Mouse (Mus musculus) frontal cortex, postnatal 25 days (tissue): ENCODE measurements around the gene Ndufb4.
A peak's percentile ranks its signal among the peaks of the same experiment; 100 is the strongest.

Experiments used
- DNase-seq, 2 experiments: peaks; one replicate each; pipeline ENCODE4 v3.0.0; 2022; ENCODE audit warnings: low spot score in 2 of 2

The Ndufb4 gene

GRCm38 (mm10) chr16:37636107-37636506 is 18.1 kb downstream of the Ndufb4 start:
- peak in 1 of 2 experiments; percentile 41 for DNase-seq

DNA sequence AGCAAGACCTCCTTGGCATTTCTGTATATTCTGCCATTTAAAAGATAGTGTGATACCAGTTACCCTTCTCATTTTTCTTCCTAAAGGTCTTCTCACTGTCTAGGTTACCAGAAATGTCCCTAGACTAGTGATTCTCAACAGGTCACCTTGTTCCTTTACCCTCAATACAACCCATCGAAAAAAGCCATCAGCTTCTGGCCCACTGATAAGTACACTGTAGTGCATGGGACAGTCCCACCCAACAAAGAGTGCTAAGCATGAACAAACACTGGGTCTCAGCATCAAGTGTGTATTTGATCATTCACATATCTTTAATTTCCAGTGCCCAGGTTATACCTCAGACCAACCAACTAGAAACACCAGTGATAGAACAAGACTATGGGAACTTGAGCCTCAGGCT is 19.2 kb downstream of the Ndufb4 start:
- DNase-seq = no peak

GRCm38 (mm10) chr16:37634578-37634977 is 19.7 kb downstream of the Ndufb4 start:
- DNase-seq = no peak

DNA sequence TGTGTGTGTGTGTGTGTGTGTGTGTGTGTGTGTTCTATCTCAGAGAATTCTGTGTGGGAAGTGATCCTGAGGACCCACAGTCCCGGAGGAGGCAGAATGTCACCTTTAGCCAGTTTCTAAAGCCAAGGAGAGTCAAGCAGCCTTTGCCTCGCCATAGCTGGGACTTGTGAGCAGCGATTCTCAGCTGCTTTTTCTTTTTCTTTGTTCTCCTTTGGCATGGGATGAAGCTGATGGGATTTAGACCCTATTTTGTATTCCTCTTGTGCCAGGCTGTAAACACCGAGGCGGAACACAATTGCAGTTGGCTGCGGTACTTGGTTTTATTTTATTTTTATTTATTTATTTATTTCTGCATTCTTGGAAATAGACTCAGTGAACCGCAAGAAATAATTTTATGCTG is 25.2 kb downstream of the Ndufb4 start:
- no peak for DNase-seq

DNA sequence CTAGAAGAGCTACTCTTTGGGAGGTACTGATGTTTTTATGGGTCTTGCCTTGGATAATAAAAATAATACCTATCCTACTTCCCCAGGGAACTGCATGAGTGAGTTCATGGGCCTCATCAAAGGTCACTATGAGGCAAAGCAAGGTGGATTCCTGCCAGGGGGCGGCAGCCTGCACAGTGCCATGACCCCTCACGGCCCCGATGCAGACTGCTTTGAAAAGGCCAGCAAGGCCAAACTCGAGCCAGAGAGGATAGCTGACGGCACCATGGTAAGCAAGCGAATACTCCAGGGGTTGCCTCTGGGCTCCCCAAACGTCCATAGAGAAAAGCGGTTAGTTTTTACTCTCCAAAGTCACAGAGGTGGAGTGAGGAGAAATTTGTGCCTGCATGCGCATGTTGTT is 25.9 kb downstream of the Ndufb4 start:
- no peak for DNase-seq

- DNase-seq = no peak
These were observed 27.8 kb downstream of the Ndufb4 start for GRCm38 (mm10) chr16:37626388-37626949.

DNA sequence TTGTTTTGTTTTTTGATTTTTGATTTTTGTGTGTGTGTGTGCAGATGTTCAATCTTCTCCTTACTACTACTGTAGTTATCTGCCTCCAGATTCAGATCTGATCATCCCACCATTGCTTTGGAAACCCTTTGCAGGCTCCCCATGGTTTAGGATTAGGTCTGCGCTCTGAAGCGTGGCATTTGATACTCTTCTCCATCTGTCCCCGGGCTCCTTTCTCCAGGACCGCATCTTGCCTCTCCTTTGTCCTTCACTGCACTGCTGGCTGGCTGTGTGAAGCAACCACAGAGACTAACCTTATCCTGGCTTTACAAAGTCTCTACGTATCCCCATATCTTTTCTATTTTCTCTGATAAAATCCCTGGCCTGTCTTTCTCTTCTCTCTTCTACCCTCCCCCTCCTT is 31.3 kb downstream of the Ndufb4 start:
- DNase-seq = no peak

- no peak for DNase-seq
These were observed 31.9 kb downstream of the Ndufb4 start for GRCm38 (mm10) chr16:37622403-37622802.

DNA sequence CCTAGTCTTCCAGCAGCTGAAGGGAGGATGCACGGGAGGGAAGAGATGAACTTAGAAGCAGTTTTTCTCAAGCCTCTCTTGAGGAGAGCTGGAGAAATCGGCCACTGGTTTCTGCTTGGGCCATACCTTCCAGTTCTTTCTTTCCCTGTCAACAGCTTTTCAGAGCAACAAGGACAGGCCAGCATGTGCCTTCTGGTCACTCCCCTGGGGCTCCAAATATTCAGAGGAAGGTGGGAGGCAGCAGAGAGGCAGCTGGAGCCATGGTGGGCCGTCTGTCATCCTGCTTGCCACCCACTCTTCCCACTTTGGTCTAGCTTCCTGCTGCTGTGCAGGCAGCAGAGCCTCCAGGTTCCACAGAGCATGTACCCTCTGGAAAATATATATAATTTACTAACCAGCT is 36.6 kb downstream of the Ndufb4 start:
- peak in 1 of 2 experiments; percentile 36 for DNase-seq

DNA sequence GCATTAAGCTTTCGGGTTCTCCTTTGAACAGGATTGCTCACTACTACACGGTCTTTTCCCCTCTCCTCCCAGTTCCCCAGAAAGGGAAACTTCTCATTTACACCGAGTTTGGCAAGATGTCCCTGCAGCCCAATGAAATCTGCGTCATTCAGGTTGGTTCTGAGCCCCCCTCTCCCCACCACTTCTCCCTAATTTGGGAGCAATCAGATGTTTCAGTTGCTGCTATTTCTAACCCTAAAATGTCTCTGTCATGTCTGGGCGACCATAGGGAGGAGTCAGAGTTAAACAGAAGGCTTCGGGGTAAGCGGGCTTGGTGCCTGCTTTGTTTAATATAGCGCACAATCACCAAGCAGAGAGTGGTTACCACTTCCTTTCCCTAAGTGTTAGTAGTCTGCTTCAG is 38.1 kb downstream of the Ndufb4 start:
- no peak for DNase-seq

GRCm38 (mm10) chr16:37615429-37615828 is 38.8 kb downstream of the Ndufb4 start:
- no peak for DNase-seq

- DNase-seq = no peak
These were observed 39.7 kb downstream of the Ndufb4 start for GRCm38 (mm10) chr16:37614540-37614939.

- DNase-seq = no peak
These were observed 42.2 kb downstream of the Ndufb4 start for GRCm38 (mm10) chr16:37612013-37612412.

- DNase-seq = no peak
These were observed 43.2 kb downstream of the Ndufb4 start for GRCm38 (mm10) chr16:37611072-37611471.

DNA sequence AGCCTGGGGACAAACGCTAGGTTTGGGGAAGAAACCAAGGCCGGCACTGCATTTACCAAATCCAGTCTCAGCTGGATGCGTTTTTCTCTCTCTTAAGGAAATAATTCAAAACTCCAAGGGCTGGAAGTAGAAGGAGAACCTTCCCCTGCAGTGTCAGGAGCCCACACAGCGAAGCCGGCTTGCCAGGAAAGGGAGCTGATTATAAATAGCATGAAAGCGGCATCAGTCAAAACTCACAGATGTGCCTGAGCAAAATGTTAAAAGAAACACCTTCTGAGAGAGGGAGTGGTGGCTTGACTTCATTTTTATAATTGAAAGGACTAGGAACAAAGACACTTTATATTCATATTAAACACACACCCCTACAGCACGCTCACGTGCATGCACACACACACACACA is 43.9 kb downstream of the Ndufb4 start:
- DNase-seq = peak in 1 of 2 experiments; percentile 33

DNA sequence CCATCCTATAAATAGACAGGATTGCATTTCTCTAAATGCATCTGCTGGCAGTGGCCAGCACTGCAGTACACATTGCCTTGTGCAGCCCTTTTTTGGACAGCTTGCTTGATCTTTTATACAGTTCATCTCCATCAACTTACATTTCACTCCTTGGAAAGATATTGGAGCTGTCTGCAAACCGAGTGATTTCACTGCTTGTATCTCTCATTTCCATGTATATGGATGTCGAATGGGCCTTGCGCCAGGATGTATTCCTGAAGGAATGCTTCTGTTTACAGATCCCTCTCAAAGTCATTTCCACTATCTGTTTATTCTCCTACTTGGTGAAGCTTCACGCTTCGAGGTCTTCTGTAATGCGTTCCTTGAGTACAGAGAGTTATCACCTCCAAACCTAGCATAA is 50.0 kb downstream of the Ndufb4 start:
- no peak for DNase-seq

- DNase-seq = no peak
These were observed 50.8 kb downstream of the Ndufb4 start for GRCm38 (mm10) chr16:37603431-37603830.

DNA sequence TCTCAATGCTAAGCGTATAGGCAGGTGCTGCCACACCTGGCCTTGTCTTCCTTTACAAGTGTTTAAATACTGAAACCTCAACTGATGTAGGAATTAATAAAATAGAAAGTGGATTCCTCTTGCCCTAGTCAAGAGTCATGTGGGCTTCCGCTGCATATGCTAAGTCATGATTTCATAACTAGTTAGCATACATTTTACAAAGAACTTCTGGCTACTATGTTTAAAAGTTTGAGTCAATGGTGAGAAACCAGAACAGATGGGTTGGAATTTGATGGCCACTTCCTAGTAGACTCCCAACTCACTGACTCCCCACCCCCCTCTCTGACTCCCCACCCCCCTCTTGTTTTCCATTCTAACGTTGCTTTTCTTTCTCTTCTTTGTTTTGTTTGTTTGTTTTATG is 54.9 kb downstream of the Ndufb4 start:
- DNase-seq = no peak

DNA sequence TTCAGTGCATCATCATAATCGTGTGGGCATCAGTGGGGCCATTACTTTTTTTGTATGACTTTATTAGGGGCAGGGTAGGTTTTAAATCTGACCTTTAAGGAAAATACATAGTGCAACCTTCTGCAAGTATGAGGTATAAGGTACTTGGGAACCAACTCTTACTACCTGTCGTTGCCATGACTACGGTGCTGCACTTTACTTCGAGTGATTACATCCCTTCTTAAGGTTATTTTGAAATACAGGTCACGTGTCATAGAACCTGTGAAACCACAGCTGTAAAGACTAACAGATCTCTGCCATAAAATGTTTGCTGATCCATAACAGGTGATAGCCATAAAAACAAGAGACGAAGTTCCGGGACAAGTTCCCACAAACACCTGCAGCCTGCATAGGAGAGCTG is 55.8 kb downstream of the Ndufb4 start:
- no peak for DNase-seq

- no peak for DNase-seq
These were observed 56.8 kb downstream of the Ndufb4 start for GRCm38 (mm10) chr16:37597412-37597811.
